Mouse (Mus musculus) activated CD4-positive, CD25-positive, alpha-beta regulatory T cell, adult 9 weeks (primary cell): ENCODE measurements around the gene Phrf1. TPM values are rescaled to one million over a fixed set of nuclear protein-coding genes. Genes with fewer than 3 reads are reported as not detected.

Source experiments
- polyA plus RNA-seq: library from polyadenylated mRNA; unstranded; fragments of 100-300 nt; shearing (Covaris generic); gene quantifications from one replicate; pipeline ENCODE4 v1.2.1, GENCODE M21; 2017

The Phrf1 gene
- 130 TPM for polyA plus RNA-seq

GRCm38 (mm10) chr7:141228279-141229067, at the start of gene Phrf1:
TSS of gene Phrf1 (plus strand) at chr7:141228784.

GRCm38 (mm10) chr7:141193948-141194347, 34.6 kb upstream of the Phrf1 start, which contains the start of the genes Hras and Lrrc56:
TSS of gene Hras (minus strand) at chr7:141194005.
TSS of gene Lrrc56 (plus strand) at chr7:141194157.

DNA sequence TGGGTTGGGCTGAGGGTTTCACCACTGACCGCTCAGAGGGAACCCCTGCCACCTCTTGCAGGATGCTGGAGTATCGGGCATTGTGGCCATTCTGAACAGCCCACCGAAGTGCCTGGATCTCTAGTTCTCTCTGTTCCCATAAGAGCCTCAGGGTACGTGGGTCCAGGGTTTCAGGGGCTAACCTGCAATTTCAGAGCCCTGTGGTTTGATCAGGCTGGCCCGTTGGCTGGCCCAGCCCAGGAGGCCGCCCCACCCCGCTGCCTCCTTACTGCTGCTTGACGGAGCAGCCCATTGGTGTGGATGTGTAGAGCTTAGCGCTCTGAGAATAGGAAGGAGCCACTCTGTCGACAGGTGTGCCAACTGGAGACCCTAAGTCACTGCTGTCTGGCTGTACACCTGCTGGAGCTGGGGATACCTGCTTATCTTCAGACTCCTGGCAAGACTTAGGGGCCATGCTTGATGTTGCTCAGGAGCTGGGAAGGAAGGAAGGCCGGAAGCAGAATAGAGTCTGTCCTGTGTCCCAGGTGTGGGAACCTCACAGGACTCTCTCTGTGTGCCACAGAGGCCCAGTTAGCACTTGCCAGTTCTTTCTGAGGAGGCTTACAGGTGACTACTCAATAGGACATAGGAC, 14.9 kb upstream of the Phrf1 start, which contains the start of gene Lmntd2:
Gene Lmntd2 (minus strand): TSS at position 476 of the 631 bp plus-strand sequence.

DNA sequence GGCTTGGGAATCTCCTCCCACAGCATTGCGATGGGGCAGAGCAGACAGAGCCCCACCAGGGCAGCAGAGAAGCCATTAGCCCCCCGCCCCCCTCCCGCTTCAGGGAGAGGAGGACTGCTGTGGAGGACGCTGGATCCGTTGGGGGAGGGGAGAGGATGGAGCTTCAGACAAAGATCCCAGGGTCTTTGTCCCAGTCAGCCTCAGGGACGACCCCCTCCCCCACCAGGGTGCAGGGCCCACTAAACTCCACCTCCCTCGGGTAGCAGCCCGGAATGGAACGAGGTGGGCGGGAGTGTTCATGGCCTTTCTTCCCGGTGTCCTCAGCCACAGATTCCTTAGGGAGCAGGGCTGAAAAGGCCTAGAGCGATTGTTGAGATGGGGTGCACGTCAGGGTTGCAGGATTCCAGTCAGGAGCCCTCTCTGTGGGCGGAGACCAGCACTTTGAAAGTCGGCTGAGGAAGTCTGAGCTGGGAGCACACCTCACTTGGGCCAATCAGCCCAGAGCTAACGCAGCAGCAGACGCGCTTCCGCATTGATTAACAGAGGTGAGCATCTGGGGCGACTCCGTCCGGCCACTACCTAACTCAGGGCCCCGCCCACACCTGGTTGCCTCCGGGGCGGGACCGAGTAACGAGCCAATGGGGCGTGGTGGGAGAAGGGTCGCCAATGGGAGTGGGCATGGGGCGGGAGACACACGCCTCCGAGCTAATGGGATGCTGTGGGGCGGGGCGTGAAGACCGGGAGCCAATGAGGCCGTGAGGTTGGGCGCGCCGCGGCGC, 13.3 kb upstream of the Phrf1 start, which contains the start of gene Rassf7:
Gene Rassf7 (plus strand): TSS at position 760 of the 779 bp plus-strand sequence.

GRCm38 (mm10) chr7:141265739-141266561, 37.4 kb downstream of the Phrf1 start, which contains the start of gene Irf7:
TSS of gene Irf7 (minus strand) at chr7:141266481.

DNA sequence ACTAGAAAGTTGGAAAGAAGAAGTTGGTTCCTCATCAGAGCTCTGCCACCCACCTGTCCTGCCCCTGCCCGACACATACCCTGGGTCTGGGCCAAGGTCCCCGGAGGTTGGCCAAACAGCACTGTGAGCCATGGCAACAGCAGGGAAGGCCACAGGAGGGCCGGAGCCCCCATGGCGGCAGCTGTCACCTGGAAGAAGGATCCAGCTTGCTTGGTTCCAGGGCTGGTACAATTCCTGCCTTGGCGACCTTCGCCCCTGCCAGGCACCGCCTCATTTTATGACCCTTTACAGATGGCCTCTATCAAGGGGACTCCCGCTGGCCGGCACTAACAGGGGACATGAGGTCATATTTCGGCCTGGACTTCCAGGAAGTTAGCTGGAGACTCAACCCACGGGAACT, 48.0 kb downstream of the Phrf1 start, which contains the start of gene Cdhr5:
Gene Cdhr5 (minus strand): TSS at position 241 of the 400 bp plus-strand sequence.

GRCm38 (mm10) chr7:141278766-141279590, 50.4 kb downstream of the Phrf1 start, which contains the start of gene Sct:
TSS of gene Sct (minus strand) at chr7:141279133.

DNA sequence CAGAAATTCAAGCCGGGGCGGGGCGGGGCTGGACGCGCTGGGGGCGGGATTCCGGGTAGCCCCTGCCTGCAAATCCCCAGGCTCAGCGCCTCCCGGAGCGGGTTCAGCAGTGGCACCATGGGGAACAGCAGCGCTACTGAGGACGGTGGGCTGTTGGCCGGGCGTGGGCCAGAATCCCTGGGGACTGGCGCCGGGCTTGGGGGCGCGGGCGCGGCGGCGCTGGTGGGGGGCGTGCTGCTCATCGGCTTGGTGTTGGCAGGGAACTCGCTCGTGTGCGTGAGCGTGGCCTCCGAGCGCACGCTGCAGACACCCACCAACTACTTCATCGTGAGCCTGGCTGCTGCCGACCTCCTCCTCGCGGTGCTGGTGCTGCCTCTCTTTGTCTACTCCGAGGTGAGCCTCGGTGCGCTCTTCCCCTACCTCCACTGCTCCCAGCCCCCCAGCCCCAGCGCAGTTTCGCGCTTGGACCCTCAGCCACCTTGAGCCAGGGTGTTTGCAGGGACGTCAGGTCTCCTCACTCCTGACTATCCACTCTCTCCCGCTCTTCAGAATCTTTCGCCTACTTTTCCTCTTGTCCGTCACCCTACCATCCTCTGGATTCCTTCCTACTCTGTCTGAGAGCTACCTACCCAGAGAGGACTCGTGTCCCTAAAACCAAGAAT, 63.5 kb downstream of the Phrf1 start, which contains the start of gene Drd4:
Gene Drd4 (plus strand): TSS at position 86 of the 662 bp plus-strand sequence.

Other genes with a start within 250 kb of the Phrf1 start
- gene Ifitm3, start 218.0 kb upstream of the Phrf1 start, polyA plus RNA-seq = 16.4 TPM
- not detected for gene Ifitm6, start 210.9 kb upstream of the Phrf1 start, polyA plus RNA-seq
- not detected for gene Gm17387, start 199.7 kb upstream of the Phrf1 start, polyA plus RNA-seq
- 13.8 TPM for gene B4galnt4, start 167.7 kb upstream of the Phrf1 start, polyA plus RNA-seq
- gene Pkp3, start 150.6 kb upstream of the Phrf1 start, polyA plus RNA-seq = 330 TPM
- gene Sigirr, start 128.2 kb upstream of the Phrf1 start, polyA plus RNA-seq = 240 TPM
- gene Ano9, start 111.0 kb upstream of the Phrf1 start, polyA plus RNA-seq = 0.54 TPM
- 17.4 TPM for gene Ptdss2, start 106.4 kb upstream of the Phrf1 start, polyA plus RNA-seq
- gene Rnh1, start 55.9 kb upstream of the Phrf1 start, polyA plus RNA-seq = 160 TPM
- gene Hras, start 34.8 kb upstream of the Phrf1 start, polyA plus RNA-seq = 4.6 TPM
- 3.6 TPM for gene Lrrc56, start 34.6 kb upstream of the Phrf1 start, polyA plus RNA-seq
- 14.3 TPM for gene Lmntd2, start 14.7 kb upstream of the Phrf1 start, polyA plus RNA-seq
- gene Rassf7, start 12.9 kb upstream of the Phrf1 start, polyA plus RNA-seq = 22.1 TPM
- 110 TPM for gene Irf7, start 37.7 kb downstream of the Phrf1 start, polyA plus RNA-seq
- not detected for gene Cdhr5, start 48.0 kb downstream of the Phrf1 start, polyA plus RNA-seq
- not detected for gene Sct, start 50.3 kb downstream of the Phrf1 start, polyA plus RNA-seq
- gene Drd4, start 63.2 kb downstream of the Phrf1 start, polyA plus RNA-seq = not detected
- 14.8 TPM for gene Deaf1, start 98.9 kb downstream of the Phrf1 start, polyA plus RNA-seq
- 37.9 TPM for gene Tmem80, start 99.0 kb downstream of the Phrf1 start, polyA plus RNA-seq
- not detected for gene Eps8l2, start 110.1 kb downstream of the Phrf1 start, polyA plus RNA-seq
- 364 TPM for gene Taldo1, start 163.4 kb downstream of the Phrf1 start, polyA plus RNA-seq
- gene Gatd1, start 185.4 kb downstream of the Phrf1 start, polyA plus RNA-seq = 82.8 TPM
- gene Cend1, start 200.7 kb downstream of the Phrf1 start, polyA plus RNA-seq = 0.38 TPM
- 75.3 TPM for gene Slc25a22, start 209.1 kb downstream of the Phrf1 start, polyA plus RNA-seq
- 10.2 TPM for gene Pidd1, start 215.2 kb downstream of the Phrf1 start, polyA plus RNA-seq
- gene Rplp2, start 218.6 kb downstream of the Phrf1 start, polyA plus RNA-seq = 1,938 TPM
- gene Pnpla2, start 226.4 kb downstream of the Phrf1 start, polyA plus RNA-seq = 87.0 TPM
- 0.62 TPM for gene Cracr2b, start 232.3 kb downstream of the Phrf1 start, polyA plus RNA-seq
- 7.4 TPM for gene Cd151, start 238.6 kb downstream of the Phrf1 start, polyA plus RNA-seq
- gene Polr2l, start 246.3 kb downstream of the Phrf1 start, polyA plus RNA-seq = 30.8 TPM
- gene Tspan4, start 246.5 kb downstream of the Phrf1 start, polyA plus RNA-seq = 3.1 TPM